Mouse (Mus musculus): Measurements from ENCODE around the gene Atat1.

GRCm38 (mm10) chr17:35887725-35888124, 22.1 kb downstream of the Atat1 start:
- TF ChIP-seq POLR2A (IDR thresholded peaks at IDR 0.05; ENCODE audit: control insufficient read depth, extremely low read depth, insufficient read depth, low read length, poor library complexity) (no peak), CTCF (IDR thresholded peaks at IDR 0.05; ENCODE audit: borderline replicate concordance, control insufficient read depth, extremely low read depth, insufficient read depth, low read length, poor library complexity) (no peak)

All from thymus, adult 2 months (tissue).